Mouse (Mus musculus) liver, embryonic 11.5 days (tissue): Measurements from ENCODE around the gene Pcsk4. TPM values are rescaled to one million over a fixed set of nuclear protein-coding genes. Genes with fewer than 3 reads are reported as not detected.
A peak's percentile ranks its signal among the peaks of the same experiment; 100 is the strongest.

Experiments used
- ATAC-seq: fragments of 200-750 bp; cut with Nextera tagmentation; replicated peaks from 2 replicates; pipeline ENCODE4 v1.8.0; 2017; ENCODE audit warnings: moderate number of reproducible peaks, mild to moderate bottlenecking, moderate TSS enrichment, moderate library complexity; ENCODE audit not compliant: low FRiP score
- DNase-seq: peaks from one replicate; pipeline ENCODE4 v3.0.0-alpha.2; 2017; ENCODE audit warnings: low spot score
- H3K27ac ChIP-seq: fragments of 300-500 bp; sonication (generic); 2 replicates; pipeline ENCODE4 v1.5.1; 2014; ENCODE audit warnings: mild to moderate bottlenecking, low read depth, low read length, control low read depth
- H3K27me3 ChIP-seq: fragments of 300-500 bp; sonication (generic); replicated peaks from 2 replicates; pipeline ENCODE4 v1.6.1; 2014; ENCODE audit warnings: low read length, mixed read lengths; ENCODE audit not compliant: control insufficient read depth, insufficient read depth
- H3K36me3 ChIP-seq: fragments of 300-500 bp; sonication (generic); 2 replicates; pipeline ENCODE4 v1.6.1; 2014; ENCODE audit warnings: mild to moderate bottlenecking, low read length, moderate library complexity, mixed read lengths; ENCODE audit not compliant: control insufficient read depth, insufficient read depth
- H3K4me1 ChIP-seq: fragments of 300-500 bp; sonication (generic); replicated peaks from 2 replicates; pipeline ENCODE4 v1.6.1; 2014; ENCODE audit warnings: low read length, mixed read lengths; ENCODE audit not compliant: control insufficient read depth, insufficient read depth
- H3K4me2 ChIP-seq: fragments of 300-500 bp; sonication (generic); 2 replicates; pipeline ENCODE4 v1.6.1; 2014; ENCODE audit warnings: mild to moderate bottlenecking, control low read depth, moderate library complexity
- H3K4me3 ChIP-seq: fragments of 300-500 bp; sonication (generic); 2 replicates; pipeline ENCODE4 v1.5.1; 2014; ENCODE audit warnings: low read depth, low read length, control low read depth
- H3K9ac ChIP-seq: fragments of 300-500 bp; sonication (generic); 2 replicates; pipeline ENCODE4 v1.6.1; 2014; ENCODE audit warnings: low read depth, low read length, control low read depth
- H3K9me3 ChIP-seq: fragments of 300-500 bp; sonication (generic); 2 replicates; pipeline ENCODE4 v1.6.1; 2016; ENCODE audit warnings: low read length, inconsistent platforms, mixed read lengths; ENCODE audit not compliant: control insufficient read depth
- WGBS: fragments of 180-500 bp; shearing (Covaris S2); extraction: QIAGEN DNeasy Blood & Tissue Kit; methylation state at CpG from one replicate; pipeline ENCODE4 v1.1.7; 2014; 5-methylcytosine and 5-hydroxymethylcytosine counted together
- microRNA-seq: library from miRNA; unstranded; fragments of <30 nt; microRNA quantifications from one replicate; pipeline ENCODE4, GENCODE M21; 2017; ENCODE audit warnings: borderline number of aligned reads
- polyA plus RNA-seq: library from polyadenylated mRNA; unstranded; fragments of >200 nt; fragmentation: Nextera tagmentation; extraction: Ambion mirVana; gene quantifications from 2 replicates; pipeline ENCODE4 v1.2.1, GENCODE M21; 2014

The Pcsk4 gene
- polyA plus RNA-seq, 1 experiment from 2014 or later, result 12.8 TPM

DNA sequence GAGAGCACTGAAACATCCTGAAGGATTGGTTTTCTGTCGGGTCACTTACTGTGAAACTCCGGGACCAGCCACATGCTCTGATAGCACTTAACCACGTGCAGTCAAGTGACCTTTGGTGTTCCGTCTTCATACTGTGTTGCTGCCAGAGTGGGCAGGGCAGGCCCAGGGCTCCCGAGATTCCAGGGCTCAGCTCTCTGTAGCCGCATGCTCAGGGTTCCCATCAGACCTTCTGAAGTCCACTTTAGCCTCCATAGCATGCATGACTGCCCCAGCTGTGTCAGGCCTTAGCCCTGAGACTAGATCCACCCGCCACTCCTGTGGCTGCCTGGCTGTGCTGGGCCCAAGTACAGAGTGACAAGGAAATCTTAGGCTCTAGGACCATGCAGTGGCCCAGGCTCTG is 48.0 kb downstream of the Pcsk4 start:
- no peaks in the 10 kb centered on the region for H3K9me3 ChIP-seq
- H3K4me2 ChIP-seq, result no peak overlapping the region
- ATAC-seq (no peak), DNase-seq (no peak)
- no peak overlapping the region for H3K9ac ChIP-seq
- H3K27ac ChIP-seq, result no peak overlapping the region
- no peaks in the 10 kb centered on the region for H3K4me1 ChIP-seq
- 85% methylated on average over 7 of the region's 7 CpGs for WGBS
- peaks cover 80% of the 10 kb centered on the region for H3K36me3 ChIP-seq
- H3K27me3 ChIP-seq, result no peaks in the 10 kb centered on the region
- no peak overlapping the region for H3K4me3 ChIP-seq

DNA sequence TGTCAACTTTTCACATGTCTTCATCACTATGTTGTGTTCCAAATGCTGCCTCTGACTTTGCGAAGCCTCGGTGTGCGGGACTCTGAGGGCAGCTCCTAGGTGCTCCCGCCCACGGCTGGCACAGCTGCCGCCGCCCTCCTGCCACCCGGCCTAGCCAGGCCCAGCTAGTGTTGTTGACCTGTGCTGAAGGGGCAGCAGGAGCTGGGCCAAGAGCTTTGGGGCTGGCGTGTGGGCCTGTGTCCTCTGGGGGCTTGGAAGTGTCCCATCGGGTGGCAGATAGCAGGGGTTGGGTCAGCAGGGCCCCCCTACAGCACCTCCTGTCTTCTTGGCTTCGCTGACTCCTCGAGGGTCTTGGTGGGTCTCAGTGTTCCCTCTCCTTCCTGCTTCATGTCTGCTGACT is 50.0 kb downstream of the Pcsk4 start:
- ATAC-seq (no peak), DNase-seq (no peak)
- Histone ChIP-seq H3K9me3 (no peaks in the 10 kb centered on the region), H3K9ac (no peak overlapping the region), H3K4me3 (no peak overlapping the region), H3K36me3 (peaks cover 79% of the 10 kb centered on the region), H3K4me2 (no peak overlapping the region), H3K4me1 (no peaks in the 10 kb centered on the region; the same call in 1 of the 2 replicates), H3K27ac (no peak overlapping the region), H3K27me3 (no peaks in the 10 kb centered on the region)
- WGBS, result 90% methylated on average over 12 of the region's 12 CpGs

DNA sequence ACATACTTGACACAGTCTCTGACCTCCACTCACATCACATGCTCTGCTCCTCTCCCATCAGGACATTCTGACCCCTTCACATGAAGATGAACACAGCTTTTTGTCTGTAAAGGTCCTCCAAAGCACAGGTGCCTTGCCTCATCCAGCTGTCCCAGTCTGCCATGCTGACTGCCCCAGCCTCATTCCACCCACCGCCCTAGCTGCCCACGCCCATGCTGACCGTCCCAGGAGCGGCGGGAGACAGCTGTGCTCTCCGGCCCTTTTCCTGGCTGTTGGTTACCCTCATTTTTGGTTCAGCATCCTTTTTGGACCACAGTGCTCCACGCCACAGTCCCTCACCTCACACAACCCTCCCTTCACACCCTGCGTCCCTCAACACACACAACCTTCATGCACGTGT is 50.9 kb downstream of the Pcsk4 start:
- Histone ChIP-seq H3K36me3 (peaks cover 76% of the 10 kb centered on the region), H3K4me3 (no peak overlapping the region), H3K4me1 (peaks cover 3% of the 10 kb centered on the region; the same call in 1 of the 2 replicates), H3K27ac (no peak overlapping the region), H3K27me3 (no peaks in the 10 kb centered on the region), H3K4me2 (no peak overlapping the region), H3K9ac (no peak overlapping the region), H3K9me3 (no peaks in the 10 kb centered on the region)
- 95% methylated on average over 9 of the region's 9 CpGs for WGBS
- DNase-seq (no peak), ATAC-seq (no peak)

DNA sequence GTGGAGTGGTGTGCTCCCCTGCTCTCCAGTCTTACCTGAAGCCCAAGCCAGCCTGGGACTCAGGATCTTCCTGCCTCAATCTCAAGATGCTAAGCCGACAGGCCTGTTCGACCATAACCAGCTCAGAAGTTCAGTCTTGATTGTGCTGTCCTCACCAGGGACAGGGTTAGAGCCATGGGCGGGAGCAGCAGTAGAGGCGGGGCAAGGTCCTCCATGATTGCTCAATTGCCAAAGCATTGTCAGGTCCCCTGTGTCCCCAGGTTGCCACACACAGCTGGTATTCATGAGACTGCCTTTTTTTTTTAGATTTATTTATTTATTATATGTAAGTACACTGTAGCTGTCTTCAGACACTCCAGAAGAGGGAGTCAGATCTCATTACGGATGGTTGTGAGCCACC is 53.1 kb downstream of the Pcsk4 start:
- H3K4me2 ChIP-seq, result no peak overlapping the region
- no peak overlapping the region for H3K27ac ChIP-seq
- H3K9ac ChIP-seq, result no peak overlapping the region
- peaks cover 15% of the 10 kb centered on the region for H3K4me1 ChIP-seq
- H3K27me3 ChIP-seq, result no peaks in the 10 kb centered on the region
- DNase-seq, result no peak
- ATAC-seq, result no peak
- H3K36me3 ChIP-seq, result peaks cover 62% of the 10 kb centered on the region
- no peak overlapping the region for H3K4me3 ChIP-seq
- 83% methylated on average over 5 of the region's 5 CpGs for WGBS
- no peaks in the 10 kb centered on the region for H3K9me3 ChIP-seq

DNA sequence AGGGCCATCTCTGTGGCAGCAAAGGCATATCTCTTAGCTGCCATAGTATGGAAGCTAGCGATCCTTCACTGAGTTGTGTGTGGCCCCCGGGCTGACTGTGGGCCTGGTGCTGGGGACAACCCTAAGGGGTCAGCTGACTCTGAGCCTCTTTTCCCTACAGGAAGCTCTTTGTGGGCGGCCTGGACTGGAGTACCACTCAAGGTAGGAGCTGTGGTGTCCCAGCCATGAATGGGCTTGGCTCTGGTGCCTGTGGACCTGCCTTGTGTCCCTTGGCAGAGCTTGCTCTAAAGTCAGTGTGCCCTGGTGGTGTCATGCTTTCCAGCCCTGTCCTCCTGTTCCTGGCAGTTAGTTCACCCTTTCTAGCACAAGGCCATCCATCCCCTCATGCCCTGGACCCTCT is 55.5 kb downstream of the Pcsk4 start:
- Histone ChIP-seq H3K36me3 (peaks cover 42% of the 10 kb centered on the region), H3K27me3 (no peaks in the 10 kb centered on the region), H3K4me2 (no peak overlapping the region), H3K9ac (no peak overlapping the region), H3K4me3 (no peak overlapping the region), H3K9me3 (no peaks in the 10 kb centered on the region), H3K27ac (no peak overlapping the region), H3K4me1 (peaks cover 36% of the 10 kb centered on the region)
- ATAC-seq, result no peak
- WGBS, result 80% methylated on average over 3 of the region's 3 CpGs
- no peak for DNase-seq

DNA sequence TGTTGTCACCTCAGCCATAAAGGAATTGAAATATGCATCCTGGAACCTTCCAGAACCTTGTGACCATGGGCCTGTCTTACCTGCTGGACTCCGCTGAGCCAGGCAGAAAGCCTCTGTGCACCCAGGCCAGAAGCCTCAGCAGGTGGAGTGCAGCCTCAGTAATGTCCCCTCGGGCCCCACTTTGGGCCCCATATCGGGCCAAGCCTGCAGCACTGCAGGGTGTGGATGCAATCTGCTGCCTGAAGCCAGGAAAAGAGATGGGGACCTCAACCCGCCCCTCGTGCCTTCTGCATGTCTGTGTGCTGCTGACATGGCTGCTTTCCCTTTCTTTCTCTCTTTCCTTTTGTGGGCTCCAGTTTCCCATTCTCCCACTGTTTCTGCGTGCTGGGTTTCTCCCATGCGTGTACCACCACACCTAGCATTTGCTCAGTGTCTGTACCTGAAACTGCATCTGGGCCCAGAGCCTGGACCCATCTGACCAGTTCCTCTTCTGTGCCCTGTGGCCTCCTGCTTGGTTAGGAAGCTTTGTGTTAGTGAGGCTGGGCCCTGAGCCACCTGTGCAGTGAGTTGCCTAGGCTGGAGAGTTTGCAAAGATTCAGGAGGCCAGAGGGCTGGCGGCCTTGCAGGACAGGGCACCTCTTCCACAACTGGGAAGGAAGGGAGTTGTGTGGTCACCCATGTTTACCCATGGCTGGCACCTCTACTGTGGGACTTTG is 57.3 kb downstream of the Pcsk4 start:
- Histone ChIP-seq H3K36me3 (peaks cover 32% of the 10 kb centered on the region), H3K9ac (peak overlapping the region; percentile 53), H3K27ac (peak overlapping the region; percentile 88), H3K4me3 (peak overlapping the region; percentile 29), H3K27me3 (no peaks in the 10 kb centered on the region), H3K4me1 (peaks cover 53% of the 10 kb centered on the region), H3K9me3 (no peaks in the 10 kb centered on the region), H3K4me2 (peak overlapping the region; percentile 58)
- ATAC-seq (peak; percentile 53), DNase-seq (no peak)
- WGBS, result 81% methylated on average over 8 of the region's 8 CpGs

Small RNAs within 50 kb of the gene (microRNA-seq; reads per million reads assigned to microRNA genes)
- gene Mir6911, result not detected

Other genes starting within 250 kb of the Pcsk4 start
- 17.7 and 19.2 TPM in 2 replicates for gene Sbno2, start 223.9 kb downstream of the Pcsk4 start, polyA plus RNA-seq
- gene Stk11, start 213.7 kb downstream of the Pcsk4 start, polyA plus RNA-seq, result 25.1 and 33.5 TPM in 2 replicates
- gene Atp5d, start 190.9 kb downstream of the Pcsk4 start, polyA plus RNA-seq, result 482 and 514 TPM in 2 replicates
- gene Cbarp, start 188.7 kb downstream of the Pcsk4 start, polyA plus RNA-seq, result 2.8 and 3.1 TPM in 2 replicates
- 19.2 and 20.1 TPM in 2 replicates for gene Midn, start 181.2 kb downstream of the Pcsk4 start, polyA plus RNA-seq
- 22.5 and 25.1 TPM in 2 replicates for gene Cirbp, start 163.5 kb downstream of the Pcsk4 start, polyA plus RNA-seq
- 21.8 and 27.4 TPM in 2 replicates for gene 1600002K03Rik, start 156.6 kb downstream of the Pcsk4 start, polyA plus RNA-seq
- 9.4 and 10.7 TPM in 2 replicates for gene Efna2, start 150.0 kb downstream of the Pcsk4 start, polyA plus RNA-seq
- 67.7 and 71.0 TPM in 2 replicates for gene Mum1, start 103.1 kb downstream of the Pcsk4 start, polyA plus RNA-seq
- 401 and 427 TPM in 2 replicates for gene Ndufs7, start 80.4 kb downstream of the Pcsk4 start, polyA plus RNA-seq
- 49.0 and 49.7 TPM in 2 replicates for gene Gamt, start 68.5 kb downstream of the Pcsk4 start, polyA plus RNA-seq
- gene Dazap1, start 68.0 kb downstream of the Pcsk4 start, polyA plus RNA-seq, result 49.2 and 55.0 TPM in 2 replicates
- gene Rps15, start 37.0 kb downstream of the Pcsk4 start, polyA plus RNA-seq, result 1,270 and 1,408 TPM in 2 replicates
- 0.30 and 0.45 TPM in 2 replicates for gene Apc2, start 33.5 kb downstream of the Pcsk4 start, polyA plus RNA-seq
- gene 2310011J03Rik, start 9.0 kb downstream of the Pcsk4 start, polyA plus RNA-seq, result 46.2 and 47.8 TPM in 2 replicates
- gene Reep6, start 455 bp upstream of the Pcsk4 start, polyA plus RNA-seq, result 74.3 and 76.1 TPM in 2 replicates
- gene Adamtsl5, start 18.9 kb upstream of the Pcsk4 start, polyA plus RNA-seq, result 1.6 and 2.6 TPM in 2 replicates
- gene Plk5, start 27.0 kb upstream of the Pcsk4 start, polyA plus RNA-seq, result 0.25 TPM in 2 replicates
- gene Mex3d, start 58.2 kb upstream of the Pcsk4 start, polyA plus RNA-seq, result 2.5 and 3.7 TPM in 2 replicates
- gene Mbd3, start 70.1 kb upstream of the Pcsk4 start, polyA plus RNA-seq, result 174 and 175 TPM in 2 replicates
- gene Uqcr11, start 77.3 kb upstream of the Pcsk4 start, polyA plus RNA-seq, result 835 and 866 TPM in 2 replicates
- 148 and 149 TPM in 2 replicates for gene Tcf3, start 104.1 kb upstream of the Pcsk4 start, polyA plus RNA-seq
- gene Onecut3, start 165.3 kb upstream of the Pcsk4 start, polyA plus RNA-seq, result 0.94 and 1.3 TPM in 2 replicates
- gene Atp8b3, start 209.6 kb upstream of the Pcsk4 start, polyA plus RNA-seq, result 0.12 and 0.23 TPM in 2 replicates
- gene Rexo1, start 232.1 kb upstream of the Pcsk4 start, polyA plus RNA-seq, result 31.8 and 33.4 TPM in 2 replicates
- 10.0 and 11.4 TPM in 2 replicates for gene Klf16, start 247.8 kb upstream of the Pcsk4 start, polyA plus RNA-seq